Mouse (Mus musculus): ENCODE results near the gene Btbd35f10. TPM values are rescaled to one million over a fixed set of nuclear protein-coding genes. Genes with fewer than 3 reads are reported as not detected.
"Not testable (repeated sequence)": the region's sequence is repeated elsewhere in the genome, so short reads cannot be mapped to it uniquely, and the experiment has no call there.

The Btbd35f10 gene
- not detected in 2 replicates for polyA plus RNA-seq (2016; fragmentation: Nextera tagmentation; extraction: Ambion mirVana)

- not testable (repeated sequence) for H3K27me3 ChIP-seq (ENCODE audit: poor library complexity, severe bottlenecking); H3K4me1 ChIP-seq; DNase-seq (ENCODE audit: extremely low spot score, low spot score); H3K27ac ChIP-seq; H3K9me3 ChIP-seq; H3K4me3 ChIP-seq; H3K36me3 ChIP-seq (replicated peaks)
- no CpG with 5 or more reads among the region's 3 CpGs for WGBS
Measured at GRCm38 (mm10) chrX:3752785-3753184, at the start of gene Btbd35f10. TSS of gene Btbd35f10 (minus strand) at chrX:3752885.

Other genes with a start within 250 kb of the Btbd35f10 start
- gene Btbd35f18, start 52.7 kb downstream of the Btbd35f10 start, polyA plus RNA-seq (2016; fragmentation: Nextera tagmentation; extraction: Ambion mirVana): not detected in 2 replicates
- not detected in 2 replicates for gene Btbd35f16, start 204.1 kb upstream of the Btbd35f10 start, polyA plus RNA-seq (2016; fragmentation: Nextera tagmentation; extraction: Ambion mirVana)